Mouse (Mus musculus) cerebellum, adult 8-10 months (tissue): Measurements from ENCODE around the gene Ssu72.

Source experiments
- DNase-seq: peaks from one replicate; pipeline ENCODE4 v3.0.0; 2022

Ssu72 gene

GRCm38 (mm10) chr4:155759862-155760612 is 55.4 kb downstream of the Ssu72 start:
- DNase-seq, result no peak

GRCm38 (mm10) chr4:155760613-155761355 is 56.2 kb downstream of the Ssu72 start, which contains the start of gene Atad3a:
Gene Atad3a, minus strand, starts transcription at chr4:155761093.
- DNase-seq, result peak; percentile 97

GRCm38 (mm10) chr4:155761356-155762099 is 56.9 kb downstream of the Ssu72 start:
- DNase-seq, result peak; percentile 33

GRCm38 (mm10) chr4:155762357-155762756 is 57.8 kb downstream of the Ssu72 start:
- no peak for DNase-seq

GRCm38 (mm10) chr4:155769496-155769879 is 64.9 kb downstream of the Ssu72 start:
- no peak for DNase-seq

- peak; percentile 95 for DNase-seq
Observed at GRCm38 (mm10) chr4:155769880-155770512, 65.4 kb downstream of the Ssu72 start.

GRCm38 (mm10) chr4:155770626-155771025 is 66.0 kb downstream of the Ssu72 start:
- no peak for DNase-seq

GRCm38 (mm10) chr4:155771706-155772105 is 67.1 kb downstream of the Ssu72 start:
- no peak for DNase-seq

- DNase-seq, result no peak
Observed at GRCm38 (mm10) chr4:155772786-155773185, 68.2 kb downstream of the Ssu72 start.

GRCm38 (mm10) chr4:155773335-155774078 is 68.9 kb downstream of the Ssu72 start:
- peak; percentile 25 for DNase-seq

GRCm38 (mm10) chr4:155774280-155774754 is 69.7 kb downstream of the Ssu72 start, which contains the start of gene Vwa1:
Gene Vwa1, minus strand, starts transcription at chr4:155774698.
- DNase-seq, result peak; percentile 88

GRCm38 (mm10) chr4:155774971-155775740 is 70.6 kb downstream of the Ssu72 start:
- DNase-seq, result peak; percentile 56

- DNase-seq, result peak; percentile 69
Observed at GRCm38 (mm10) chr4:155775855-155776254, 71.3 kb downstream of the Ssu72 start.

- no peak for DNase-seq
Observed at GRCm38 (mm10) chr4:155776704-155777335, 72.2 kb downstream of the Ssu72 start.

GRCm38 (mm10) chr4:155777816-155778215 is 73.2 kb downstream of the Ssu72 start:
- no peak for DNase-seq

- no peak for DNase-seq
Observed at GRCm38 (mm10) chr4:155779498-155779897, 74.9 kb downstream of the Ssu72 start.

GRCm38 (mm10) chr4:155780895-155781294 is 76.3 kb downstream of the Ssu72 start:
- no peak for DNase-seq
